Mouse (Mus musculus) adipocyte (in vitro differentiated cells): ENCODE data around the gene Pecam1.
"Not testable (repeated sequence)": the region's sequence is repeated elsewhere in the genome, so short reads cannot be mapped to it uniquely, and the experiment has no call there.

Source experiments
- DNase-seq: peaks from one replicate; pipeline ENCODE4 v3.0.0-alpha.2; 2016; ENCODE audit warnings: low spot score

Pecam1 gene

DNA sequence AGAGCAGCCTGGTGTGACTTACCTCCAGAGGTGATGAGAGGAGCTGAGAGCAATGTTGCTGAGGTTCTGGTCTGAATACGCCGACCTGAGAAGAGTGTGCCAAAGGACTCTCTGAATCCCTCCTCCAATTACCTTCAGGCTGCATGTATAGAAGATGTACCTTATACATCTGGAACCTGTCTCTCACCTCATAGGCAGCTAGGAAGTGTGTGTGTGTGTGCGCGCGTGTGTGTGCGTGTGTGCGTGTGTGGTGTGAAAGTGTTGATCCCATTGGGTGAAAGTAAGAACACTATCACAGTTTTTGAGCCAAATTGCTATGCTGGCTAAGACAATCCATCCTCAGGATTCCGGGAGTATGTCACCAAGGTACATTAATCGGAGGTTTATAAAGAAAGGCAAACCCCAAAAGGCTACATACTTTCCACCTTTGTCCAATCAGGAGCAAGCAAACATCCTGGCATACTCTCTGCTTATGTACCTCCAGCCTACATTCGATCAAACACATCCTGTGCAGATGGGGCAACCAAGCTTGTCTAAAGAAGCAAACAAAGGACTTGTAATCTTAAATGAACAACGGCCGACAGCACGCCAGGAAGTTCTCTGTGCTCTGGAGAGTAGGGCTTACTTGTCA lies at the start of gene Pecam1:
Gene Pecam1 (minus strand): TSS at position 508 of the 631 bp plus-strand sequence.
- no peak for DNase-seq

GRCm38 (mm10) chr11:106795679-106796078 lies 45.3 kb upstream of the Pecam1 start:
- peak; percentile 69 for DNase-seq

DNA sequence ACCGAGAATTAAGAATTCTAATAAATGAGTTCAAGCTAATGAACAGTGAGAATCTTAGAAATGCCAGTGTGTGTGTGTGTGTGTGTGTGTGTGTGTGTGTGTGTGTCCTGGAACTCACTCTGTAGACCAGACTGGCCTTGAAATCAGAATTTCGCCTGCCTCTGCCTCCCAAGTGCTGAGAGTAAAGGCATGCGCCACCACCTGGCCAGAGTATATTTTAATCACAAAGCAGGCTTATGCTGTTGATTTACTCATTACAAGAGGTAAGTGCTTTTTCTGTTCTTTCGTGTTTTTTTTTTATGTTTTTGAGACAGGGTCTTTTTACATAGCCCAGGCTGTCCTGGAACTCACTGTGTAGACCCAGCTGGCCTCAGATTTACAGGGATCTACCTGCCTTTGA lies 43.4 kb upstream of the Pecam1 start:
- no peak for DNase-seq

- DNase-seq: peak; percentile 70
Observed at GRCm38 (mm10) chr11:106789649-106790048, 39.2 kb upstream of the Pecam1 start.

- DNase-seq: peak; percentile 99
Observed at GRCm38 (mm10) chr11:106788775-106789459, 38.5 kb upstream of the Pecam1 start, which contains the start of the genes Ddx5 and Cep95. Gene Ddx5 (minus strand): TSS chr11:106789185. Gene Cep95 (plus strand): TSS chr11:106789252.

DNA sequence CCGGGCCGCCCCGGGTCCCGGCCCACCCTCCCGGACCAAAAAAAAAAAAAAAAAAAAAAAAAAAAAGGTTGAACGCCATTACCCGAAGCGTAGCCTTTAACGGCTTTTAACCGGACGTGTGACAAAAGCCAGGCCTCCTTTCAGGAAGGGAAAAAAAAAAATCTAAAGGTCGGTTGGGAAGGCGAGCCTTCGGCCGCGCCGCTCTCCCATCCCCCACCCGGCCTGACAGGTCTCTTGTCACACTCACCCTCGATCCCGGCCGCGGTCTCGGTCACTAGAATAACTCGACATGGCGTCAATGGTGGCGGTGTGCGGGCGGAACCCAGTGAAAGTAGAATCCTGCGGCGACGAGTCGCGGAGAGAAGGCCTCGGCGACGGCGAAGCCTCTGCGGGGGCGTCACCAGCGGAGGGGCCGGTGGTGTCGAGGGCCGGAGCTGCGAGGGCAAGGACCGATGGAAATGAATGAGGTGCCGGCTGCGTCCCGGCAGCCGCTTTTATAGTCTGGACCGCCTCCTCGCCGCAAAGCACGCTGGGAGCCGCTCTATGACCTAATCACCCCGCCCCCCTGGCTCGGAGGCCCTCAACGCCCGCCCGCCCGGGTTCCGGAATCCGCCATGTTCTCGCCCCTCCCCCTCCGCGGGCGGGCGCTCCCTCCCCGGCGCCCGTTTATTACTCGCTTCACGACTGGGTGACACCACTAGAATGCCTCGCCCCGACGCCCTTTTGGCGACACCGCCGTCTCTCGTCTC lies 37.8 kb upstream of the Pecam1 start:
- DNase-seq: peak; percentile 98

GRCm38 (mm10) chr11:106787131-106788025 lies 37.0 kb upstream of the Pecam1 start:
- DNase-seq: peak; percentile 92

GRCm38 (mm10) chr11:106785043-106785442 lies 34.6 kb upstream of the Pecam1 start:
- no peak for DNase-seq

DNA sequence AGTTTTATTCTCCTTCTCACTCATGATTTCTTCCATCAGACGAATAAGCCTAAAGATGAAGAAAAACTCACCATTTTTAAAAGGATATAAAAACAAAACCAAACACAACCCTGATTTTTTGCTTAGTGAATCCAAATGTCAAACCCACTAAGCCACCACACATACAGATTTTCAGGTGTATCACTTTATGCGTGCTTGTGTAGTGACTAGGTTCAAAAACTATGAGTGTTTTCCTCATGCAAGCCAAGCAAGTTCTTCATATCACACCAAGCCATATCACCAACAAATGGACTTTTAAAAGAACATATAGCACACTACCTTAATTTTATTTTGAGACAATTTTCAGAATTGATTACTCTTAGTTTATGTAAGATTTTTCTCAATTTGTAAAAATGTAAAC lies 34.0 kb upstream of the Pecam1 start:
- DNase-seq: no peak

DNA sequence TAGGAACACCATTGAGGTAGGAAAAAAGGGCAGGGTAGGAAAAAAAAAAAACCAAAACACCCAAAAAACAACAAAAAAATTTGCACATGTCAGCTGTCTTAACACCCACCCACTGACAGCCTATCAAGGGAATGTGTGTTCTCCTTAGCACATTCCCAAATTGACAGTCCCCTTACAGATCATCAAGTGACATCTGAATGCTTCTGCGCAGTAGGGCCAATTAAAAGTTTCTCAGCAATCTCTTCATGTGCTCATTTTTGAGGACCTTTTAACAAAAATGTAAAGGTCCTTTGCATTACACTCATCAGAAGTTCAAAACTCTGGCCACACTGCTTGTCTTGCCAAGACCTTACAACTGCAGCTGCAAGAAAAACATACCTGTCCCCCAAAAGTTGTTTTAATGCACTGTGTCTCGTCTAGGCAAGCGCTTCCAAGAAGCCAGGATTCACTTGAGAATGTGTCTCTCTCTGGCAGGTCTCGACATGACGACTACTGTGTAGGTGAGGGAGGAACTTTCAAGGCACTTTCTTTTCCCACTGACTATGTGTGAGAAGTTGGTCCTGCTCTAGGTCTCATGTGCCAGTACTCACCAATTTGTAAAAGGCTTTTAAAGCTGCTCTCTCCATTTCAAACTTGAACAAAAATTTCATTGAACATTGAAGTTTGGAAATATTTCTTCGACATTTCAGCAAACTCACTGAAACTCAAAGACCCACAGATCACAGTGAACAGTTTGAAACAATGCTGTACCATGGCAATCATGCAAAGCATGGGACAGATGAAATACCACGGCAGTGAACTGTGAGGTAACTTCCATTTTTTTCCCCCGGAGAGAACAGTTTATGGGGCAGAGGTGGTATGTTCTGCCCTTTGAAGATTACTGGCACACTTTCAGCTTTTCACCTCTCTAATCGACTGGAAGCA lies 32.7 kb upstream of the Pecam1 start:
- no peak for DNase-seq

- not testable (repeated sequence) for DNase-seq
Observed at GRCm38 (mm10) chr11:106782271-106782670, 31.8 kb upstream of the Pecam1 start.

- no peak for DNase-seq
Observed at GRCm38 (mm10) chr11:106780590-106781220, 30.3 kb upstream of the Pecam1 start.

- DNase-seq: no peak
Observed at GRCm38 (mm10) chr11:106780089-106780425, 29.6 kb upstream of the Pecam1 start.

GRCm38 (mm10) chr11:106779388-106780088 lies 29.1 kb upstream of the Pecam1 start, which contains the start of gene Polg2:
Gene Polg2 (minus strand): TSS chr11:106779537.
- DNase-seq: peak; percentile 94

- DNase-seq: no peak
Observed at GRCm38 (mm10) chr11:106778589-106779387, 28.4 kb upstream of the Pecam1 start.

- DNase-seq: no peak
Observed at GRCm38 (mm10) chr11:106778132-106778531, 27.7 kb upstream of the Pecam1 start.

DNA sequence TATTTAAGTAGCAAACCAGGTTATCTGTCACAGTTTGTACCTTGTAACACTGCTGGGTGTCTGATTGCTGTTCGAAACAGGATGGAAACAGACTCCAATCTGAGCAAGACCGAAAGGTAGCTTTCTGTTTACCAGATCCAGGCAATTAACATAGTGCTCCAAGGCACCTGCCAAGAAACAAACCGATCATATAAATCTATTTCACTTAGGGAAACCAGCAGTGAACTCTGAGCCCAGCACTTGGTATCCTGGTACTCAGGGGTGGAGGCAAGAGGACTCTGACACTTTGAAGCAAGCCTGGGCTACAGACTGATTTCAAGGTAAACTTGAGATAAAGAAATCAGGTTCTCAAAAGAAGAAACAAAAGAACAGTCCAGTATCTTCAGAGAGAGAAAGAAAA lies 27.0 kb upstream of the Pecam1 start:
- DNase-seq: no peak

DNA sequence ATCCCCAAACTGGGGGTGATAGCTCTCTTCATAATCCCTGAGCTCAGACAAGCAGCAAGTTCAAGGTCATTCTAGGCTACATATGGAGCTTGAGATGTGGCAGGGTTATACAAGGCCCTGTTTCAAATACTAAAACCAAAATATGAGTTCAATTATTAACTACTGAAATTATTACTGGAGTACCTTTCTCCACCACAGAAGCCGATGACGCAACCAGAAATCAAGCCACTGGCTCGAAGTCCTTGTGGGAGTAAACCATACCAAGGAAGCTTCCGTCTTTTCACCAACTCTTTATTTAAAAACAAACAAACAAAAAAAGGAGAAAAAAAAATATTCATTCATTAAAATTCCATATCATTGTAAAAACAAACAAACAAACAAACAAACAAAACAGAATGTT lies 26.5 kb upstream of the Pecam1 start:
- DNase-seq: no peak

GRCm38 (mm10) chr11:106773061-106773460 lies 22.6 kb upstream of the Pecam1 start:
- DNase-seq: no peak
